Mouse (Mus musculus): ENCODE measurements at regions not wholly inside any gene's neighbourhood (a gene's known extent, or its start where the extent isn't known, plus 50 kb on each side); places are given as distances from the start of the nearest gene placed in this dataset.

GRCm38 (mm10) chr9:41675656-41676055 is 448.4 kb downstream of the Sorl1 start:
- TF ChIP-seq CTCF (IDR thresholded peaks at IDR 0.05; ENCODE audit: borderline replicate concordance, insufficient read depth, low read length) (no peak), POLR2A (IDR thresholded peaks at IDR 0.05; ENCODE audit: low read depth, low read length) (no peak)
